Mouse (Mus musculus): ENCODE measurements at regions not wholly inside any gene's neighbourhood (a gene's known extent, or its start where the extent isn't known, plus 50 kb on each side); places are given as distances from the start of the nearest gene placed in this dataset.

- TF ChIP-seq CTCF (IDR thresholded peaks at IDR 0.05; ENCODE audit: low read depth) (no peak), EP300 (IDR thresholded peaks at IDR 0.05; ENCODE audit: low read depth) (no peak)
Measured at GRCm38 (mm10) chr2:11960777-11961176, 183.1 kb downstream of the Ankrd16 start.

Data from liver, postnatal 0 days (tissue).